Mouse (Mus musculus) hindbrain, embryonic 12.5 days (tissue): Measurements from ENCODE around the gene Ptpn21. TPM values are rescaled to one million over a fixed set of nuclear protein-coding genes. Genes with fewer than 3 reads are reported as not detected.
A peak's percentile ranks its signal among the peaks of the same experiment; 100 is the strongest.

Experiments used
- ATAC-seq: fragments of 200-750 bp; cut with Nextera tagmentation; 2 replicates; pipeline ENCODE4 v1.8.0; 2017; ENCODE audit warnings: moderate TSS enrichment; ENCODE audit not compliant: low FRiP score
- H3K27ac ChIP-seq: fragments of 300-500 bp; sonication (generic); 2 replicates; pipeline ENCODE4 v1.5.1; 2016; ENCODE audit warnings: mild to moderate bottlenecking
- H3K27me3 ChIP-seq: fragments of 300-500 bp; sonication (generic); 2 replicates; pipeline ENCODE4 v1.6.1; 2016; ENCODE audit warnings: mild to moderate bottlenecking
- H3K36me3 ChIP-seq: fragments of 300-500 bp; sonication (generic); 2 replicates; pipeline ENCODE4 v1.6.1; 2016; ENCODE audit warnings: mild to moderate bottlenecking
- H3K4me1 ChIP-seq: fragments of 300-500 bp; sonication (generic); 2 replicates; pipeline ENCODE4 v1.6.1; 2016
- H3K4me2 ChIP-seq: fragments of 300-500 bp; sonication (generic); replicated peaks from 2 replicates; pipeline ENCODE4 v1.6.1; 2016; ENCODE audit warnings: mild to moderate bottlenecking
- H3K4me3 ChIP-seq: fragments of 300-500 bp; sonication (generic); 2 replicates; pipeline ENCODE4 v1.5.1; 2016; ENCODE audit warnings: mild to moderate bottlenecking
- H3K9ac ChIP-seq: fragments of 300-500 bp; sonication (generic); 2 replicates; pipeline ENCODE4 v1.6.1; 2016; ENCODE audit warnings: mild to moderate bottlenecking, moderate library complexity
- H3K9me3 ChIP-seq: fragments of 300-500 bp; sonication (generic); replicated peaks from 2 replicates; pipeline ENCODE4 v1.6.1; 2016; ENCODE audit warnings: mild to moderate bottlenecking
- WGBS: fragments of 180-500 bp; shearing (Covaris S2); methylation state at CpG from one replicate; pipeline ENCODE4 v1.1.7; 2016; 5-methylcytosine and 5-hydroxymethylcytosine counted together
- polyA plus RNA-seq: library from polyadenylated mRNA; unstranded; fragments of >200 nt; fragmentation: Nextera tagmentation; extraction: Ambion mirVana; gene quantifications from 2 replicates; pipeline ENCODE4 v1.2.1, GENCODE M21; 2016

The Ptpn21 gene
- polyA plus RNA-seq, 1 experiment from 2014 or later, result 7.2 TPM

GRCm38 (mm10) chr12:98677336-98677735 is 59.9 kb downstream of the Ptpn21 start:
- H3K9me3 ChIP-seq, result no peaks in the 10 kb centered on the region
- H3K4me3 ChIP-seq, result no peak overlapping the region
- peaks cover 27% of the 10 kb centered on the region for H3K36me3 ChIP-seq
- no peak for ATAC-seq
- no peaks in the 10 kb centered on the region for H3K4me1 ChIP-seq
- WGBS, result 45% methylated on average over 14 of the region's 14 CpGs
- H3K4me2 ChIP-seq, result no peak overlapping the region
- H3K9ac ChIP-seq, result no peak overlapping the region
- H3K27ac ChIP-seq, result no peak overlapping the region
- no peaks in the 10 kb centered on the region for H3K27me3 ChIP-seq

- no peak overlapping the region for H3K27ac ChIP-seq
- no peak overlapping the region for H3K4me3 ChIP-seq
- no peak overlapping the region for H3K9ac ChIP-seq
- no peaks in the 10 kb centered on the region for H3K4me1 ChIP-seq
- H3K9me3 ChIP-seq, result no peaks in the 10 kb centered on the region
- whole genome bisulfite sequencing, result 97% methylated on average over 6 of the region's 6 CpGs
- no peak overlapping the region for H3K4me2 ChIP-seq
- H3K27me3 ChIP-seq, result no peaks in the 10 kb centered on the region
- no peak for ATAC-seq
- H3K36me3 ChIP-seq, result peaks cover 23% of the 10 kb centered on the region
Measured at GRCm38 (mm10) chr12:98676861-98677260, 60.3 kb downstream of the Ptpn21 start.

DNA sequence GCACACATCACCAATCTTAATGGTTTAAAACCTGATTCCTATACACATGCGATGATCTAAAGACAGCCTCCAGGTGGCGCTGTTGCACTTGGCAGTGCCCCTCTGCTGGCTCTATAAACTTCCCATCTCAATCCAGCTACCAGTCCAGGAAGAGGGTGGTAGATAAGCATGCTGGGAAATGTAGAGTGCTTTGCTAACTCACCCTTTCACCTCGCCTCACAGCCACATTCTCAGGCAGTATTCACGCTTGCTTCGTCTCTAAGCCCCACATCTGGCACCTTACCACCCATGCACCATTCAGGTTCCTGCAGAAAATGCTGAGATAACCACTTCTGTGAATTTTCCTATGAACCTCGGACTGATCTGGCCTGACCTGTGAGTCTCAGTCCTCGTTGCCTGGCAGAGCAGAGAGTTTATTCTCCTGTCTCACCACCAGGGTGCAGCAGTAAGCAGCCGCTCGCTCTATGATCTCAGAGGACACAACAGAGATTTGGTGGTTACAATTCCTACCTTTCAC is 62.5 kb downstream of the Ptpn21 start:
- Histone ChIP-seq H3K36me3 (peaks cover 22% of the 10 kb centered on the region), H3K27ac (0 out of 2 replicates have a peak overlapping the region, but pooled peaks have one; percentile 6), H3K27me3 (no peaks in the 10 kb centered on the region), H3K4me1 (no peaks in the 10 kb centered on the region), H3K9ac (no peak overlapping the region), H3K4me2 (peak overlapping the region; percentile 31), H3K4me3 (peak overlapping the region; percentile 9; the same call in 1 of the 2 replicates), H3K9me3 (no peaks in the 10 kb centered on the region)
- WGBS, result 10% methylated on average over 9 of the region's 9 CpGs
- ATAC-seq, result peak; percentile 81

DNA sequence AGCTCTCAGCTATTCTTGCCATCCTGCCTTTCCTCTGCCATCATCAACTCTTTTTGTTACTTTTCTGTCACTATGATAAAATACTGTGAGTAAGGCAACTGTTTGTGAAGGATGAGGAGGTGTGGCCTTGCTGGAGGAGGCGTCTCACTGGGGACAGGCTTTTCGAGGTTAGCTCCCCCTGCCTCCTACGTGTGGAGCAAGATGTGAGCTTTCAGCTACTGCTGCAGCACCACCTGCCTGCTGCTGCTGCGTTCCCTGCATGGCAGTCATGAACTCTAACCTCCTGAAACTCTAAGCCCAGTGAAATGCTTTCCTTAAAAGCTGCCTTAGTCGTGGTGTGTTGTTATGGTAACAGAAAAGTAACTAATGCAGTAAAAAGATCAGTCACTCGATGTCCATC is 63.3 kb downstream of the Ptpn21 start:
- Histone ChIP-seq H3K4me1 (no peaks in the 10 kb centered on the region), H3K9me3 (no peaks in the 10 kb centered on the region), H3K27ac (no peak overlapping the region), H3K9ac (no peak overlapping the region), H3K27me3 (no peaks in the 10 kb centered on the region), H3K4me2 (no peak overlapping the region), H3K36me3 (peaks cover 18% of the 10 kb centered on the region), H3K4me3 (no peak overlapping the region)
- no peak for ATAC-seq
- 65% methylated on average over 6 of the region's 6 CpGs for WGBS

GRCm38 (mm10) chr12:98670429-98670828 is 66.8 kb downstream of the Ptpn21 start:
- Histone ChIP-seq H3K4me2 (no peak overlapping the region), H3K4me1 (no peaks in the 10 kb centered on the region), H3K9me3 (no peaks in the 10 kb centered on the region), H3K27ac (no peak overlapping the region), H3K36me3 (peaks cover 11% of the 10 kb centered on the region), H3K9ac (no peak overlapping the region), H3K27me3 (no peaks in the 10 kb centered on the region), H3K4me3 (no peak overlapping the region)
- no peak for ATAC-seq
- 87% methylated on average over 4 of the region's 4 CpGs for WGBS

DNA sequence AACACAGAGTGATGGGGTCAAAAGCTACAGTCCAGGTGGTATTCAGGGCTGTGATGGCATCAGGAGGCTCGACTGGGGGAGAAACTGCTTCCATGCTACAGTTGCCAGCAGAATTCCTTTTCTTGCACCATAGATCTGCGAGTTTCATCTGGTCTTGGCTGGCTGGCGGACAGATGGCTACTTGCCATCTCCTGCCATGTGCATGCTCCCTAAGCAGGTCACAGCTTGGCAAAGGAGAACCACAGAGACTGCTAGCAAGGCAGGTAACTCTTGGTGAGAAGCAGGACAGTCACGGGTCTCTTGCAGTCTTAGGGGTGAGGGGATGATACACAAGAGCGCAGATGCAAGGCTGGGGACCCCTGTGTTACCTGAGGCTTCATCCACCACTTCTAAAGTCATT is 67.3 kb downstream of the Ptpn21 start:
- peaks cover 11% of the 10 kb centered on the region for H3K36me3 ChIP-seq
- no peaks in the 10 kb centered on the region for H3K27me3 ChIP-seq
- no peaks in the 10 kb centered on the region for H3K4me1 ChIP-seq
- ATAC-seq, result no peak
- H3K27ac ChIP-seq, result no peak overlapping the region
- no peaks in the 10 kb centered on the region for H3K9me3 ChIP-seq
- H3K9ac ChIP-seq, result no peak overlapping the region
- WGBS, result 89% methylated on average over 5 of the region's 5 CpGs
- H3K4me3 ChIP-seq, result no peak overlapping the region
- H3K4me2 ChIP-seq, result no peak overlapping the region

DNA sequence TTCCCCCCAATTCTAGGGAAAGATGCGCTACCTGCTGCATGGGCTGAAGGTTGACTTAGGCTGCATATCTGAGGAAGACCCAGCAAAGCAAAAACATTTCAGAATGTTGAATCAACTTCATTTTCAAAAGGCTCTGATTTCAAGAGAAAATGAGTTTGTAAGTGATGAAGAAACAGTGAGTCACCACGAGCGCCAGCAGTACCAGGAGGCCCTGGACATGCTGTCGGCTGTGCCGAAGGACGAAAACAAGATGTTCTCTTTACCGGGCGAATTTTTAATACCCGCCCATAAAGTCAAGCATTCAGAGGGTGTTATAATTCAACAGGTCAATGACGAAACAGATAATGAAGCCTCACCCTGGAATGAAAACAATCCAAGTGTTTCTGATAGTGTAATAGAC is 68.1 kb downstream of the Ptpn21 start:
- Histone ChIP-seq H3K36me3 (peaks cover 11% of the 10 kb centered on the region), H3K9me3 (no peaks in the 10 kb centered on the region), H3K4me3 (no peak overlapping the region), H3K4me1 (no peaks in the 10 kb centered on the region), H3K27ac (no peak overlapping the region), H3K4me2 (no peak overlapping the region), H3K9ac (no peak overlapping the region), H3K27me3 (no peaks in the 10 kb centered on the region)
- no peak for ATAC-seq
- WGBS, result 93% methylated on average over 10 of the region's 10 CpGs

DNA sequence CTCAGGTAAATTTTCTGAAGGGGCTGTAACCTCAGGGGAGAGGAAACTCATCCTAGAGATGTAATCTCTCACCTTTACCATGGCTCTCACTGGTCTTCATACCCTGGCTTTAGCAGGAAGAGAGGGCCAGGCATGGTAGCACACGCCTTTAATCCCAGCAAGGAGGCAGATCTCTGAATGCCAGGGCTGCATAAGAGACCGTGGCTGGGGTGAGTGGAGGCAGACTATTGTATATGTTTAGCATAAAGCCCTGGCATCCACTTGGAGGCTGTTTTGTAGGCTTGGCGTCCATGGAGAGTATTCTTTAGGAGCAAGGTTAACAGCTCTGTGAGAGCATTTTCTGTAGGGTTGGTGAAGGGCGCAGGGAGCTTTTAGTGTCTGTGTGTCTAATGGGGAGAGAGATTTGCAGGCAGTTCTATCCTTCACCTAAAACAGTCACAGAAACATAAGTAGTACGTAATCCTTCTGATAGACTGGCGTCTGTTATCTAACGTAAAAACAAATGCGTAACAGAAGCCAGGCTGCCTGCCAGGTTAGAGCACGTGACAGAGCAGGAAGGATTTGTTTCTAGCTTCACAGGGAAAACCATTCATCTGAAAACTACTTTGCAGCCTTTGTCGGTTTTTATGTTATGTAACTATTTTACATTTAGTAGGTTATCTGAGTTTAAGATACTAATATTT is 68.9 kb downstream of the Ptpn21 start:
- H3K36me3 ChIP-seq, result peaks cover 11% of the 10 kb centered on the region
- H3K4me3 ChIP-seq, result no peak overlapping the region
- no peak overlapping the region for H3K27ac ChIP-seq
- no peak for ATAC-seq
- no peaks in the 10 kb centered on the region for H3K27me3 ChIP-seq
- no peak overlapping the region for H3K4me2 ChIP-seq
- no peaks in the 10 kb centered on the region for H3K4me1 ChIP-seq
- H3K9me3 ChIP-seq, result no peaks in the 10 kb centered on the region
- 86% methylated on average over 10 of the region's 10 CpGs for WGBS
- no peak overlapping the region for H3K9ac ChIP-seq

DNA sequence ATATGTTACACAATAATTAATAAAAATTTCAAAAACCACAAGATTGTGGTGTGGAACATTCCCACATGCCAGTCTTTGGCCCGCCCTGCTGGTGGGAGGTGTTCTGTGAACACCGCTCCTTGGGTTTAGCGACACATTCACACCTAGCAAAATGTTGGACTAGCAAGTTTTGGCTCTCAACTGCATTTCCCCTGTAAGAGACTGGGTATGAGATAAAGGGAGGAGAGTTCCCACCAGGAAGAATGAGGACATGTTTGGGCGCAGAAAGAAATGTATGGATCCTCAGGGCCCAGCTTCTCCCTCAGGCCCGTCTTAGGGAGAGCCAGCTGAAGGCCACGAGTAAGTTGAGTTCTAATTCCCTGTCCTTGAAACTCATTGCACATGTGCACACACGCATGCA is 74.6 kb downstream of the Ptpn21 start:
- H3K4me2 ChIP-seq, result no peak overlapping the region
- H3K4me1 ChIP-seq, result no peaks in the 10 kb centered on the region
- no peak overlapping the region for H3K27ac ChIP-seq
- no peaks in the 10 kb centered on the region for H3K27me3 ChIP-seq
- no peaks in the 10 kb centered on the region for H3K9me3 ChIP-seq
- ATAC-seq, result no peak
- H3K36me3 ChIP-seq, result peaks cover 24% of the 10 kb centered on the region
- H3K4me3 ChIP-seq, result no peak overlapping the region
- no peak overlapping the region for H3K9ac ChIP-seq
- WGBS, result 96% methylated on average over 7 of the region's 7 CpGs

DNA sequence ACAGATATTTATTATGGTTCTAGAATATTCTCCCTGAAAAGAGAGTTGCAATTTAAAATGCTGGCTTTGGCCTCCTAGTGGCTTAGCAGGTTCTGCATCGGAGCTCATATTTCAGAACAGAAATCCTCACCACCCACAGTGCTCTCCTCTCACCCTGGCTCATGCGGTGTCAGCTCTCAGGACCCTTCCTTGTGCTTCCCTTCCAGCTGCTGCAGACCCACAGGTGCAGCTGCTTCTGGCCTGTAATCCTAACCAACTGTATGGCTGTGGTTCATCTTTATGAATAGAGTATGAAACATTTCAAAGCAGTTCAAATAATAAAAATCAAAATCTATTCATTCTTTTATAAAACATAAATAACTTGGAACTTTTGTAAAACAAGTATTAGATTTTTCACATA is 80.3 kb downstream of the Ptpn21 start:
- no peak overlapping the region for H3K4me3 ChIP-seq
- H3K27ac ChIP-seq, result no peak overlapping the region
- H3K9me3 ChIP-seq, result no peaks in the 10 kb centered on the region
- 69% methylated on average over 2 of the region's 2 CpGs for WGBS
- no peak overlapping the region for H3K4me2 ChIP-seq
- peaks cover 20% of the 10 kb centered on the region for H3K36me3 ChIP-seq
- H3K27me3 ChIP-seq, result no peaks in the 10 kb centered on the region
- ATAC-seq, result no peak
- H3K9ac ChIP-seq, result no peak overlapping the region
- H3K4me1 ChIP-seq, result no peaks in the 10 kb centered on the region

DNA sequence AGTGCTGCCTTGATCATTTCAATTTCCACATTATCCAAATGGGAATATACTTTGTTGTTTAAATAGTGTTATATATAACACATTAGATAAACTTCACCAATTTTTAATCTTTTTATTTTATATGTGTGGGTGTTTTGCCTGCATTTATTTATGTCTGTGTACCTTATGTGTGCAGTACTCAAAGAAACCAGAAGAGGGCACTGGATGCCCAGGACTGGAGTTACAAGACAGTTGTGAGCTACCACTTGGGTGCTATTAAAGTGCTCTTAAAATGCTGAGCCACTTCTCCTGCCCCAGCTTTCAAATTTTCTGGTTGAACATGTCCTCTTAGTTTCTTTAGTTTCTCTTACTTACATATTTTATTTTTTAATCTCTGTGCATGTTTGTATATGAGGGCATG is 92.4 kb downstream of the Ptpn21 start:
- Histone ChIP-seq H3K4me3 (no peak overlapping the region), H3K9me3 (no peaks in the 10 kb centered on the region), H3K27ac (no peak overlapping the region), H3K36me3 (peaks cover 14% of the 10 kb centered on the region; the same call in 1 of the 2 replicates), H3K4me1 (no peaks in the 10 kb centered on the region), H3K9ac (no peak overlapping the region), H3K4me2 (no peak overlapping the region), H3K27me3 (no peaks in the 10 kb centered on the region)
- ATAC-seq, result no peak

GRCm38 (mm10) chr12:98628260-98628970 is 108.8 kb downstream of the Ptpn21 start:
- H3K27ac ChIP-seq, result peak overlapping the region; percentile 40; the same call in 1 of the 2 replicates

More at GRCm38 (mm10) chr12:98628260-98628970, 108.8 kb downstream of the Ptpn21 start:
- 2% methylated on average over 16 of the region's 16 CpGs for WGBS
- peak; percentile 90 for ATAC-seq
- Histone ChIP-seq H3K9me3 (0 out of 2 replicates have a peak, but pooled peaks cover 5% of the 10 kb centered on the region), H3K27me3 (no peaks in the 10 kb centered on the region), H3K4me1 (peaks cover 6% of the 10 kb centered on the region; the same call in 1 of the 2 replicates), H3K36me3 (peaks cover 8% of the 10 kb centered on the region; the same call in 1 of the 2 replicates), H3K9ac (peak overlapping the region; percentile 68), H3K4me3 (peak overlapping the region; percentile 68), H3K4me2 (peak overlapping the region; percentile 67)
